20 mouse cellular contexts compared by ENCODE assay signal in the genomic region with DNA sequence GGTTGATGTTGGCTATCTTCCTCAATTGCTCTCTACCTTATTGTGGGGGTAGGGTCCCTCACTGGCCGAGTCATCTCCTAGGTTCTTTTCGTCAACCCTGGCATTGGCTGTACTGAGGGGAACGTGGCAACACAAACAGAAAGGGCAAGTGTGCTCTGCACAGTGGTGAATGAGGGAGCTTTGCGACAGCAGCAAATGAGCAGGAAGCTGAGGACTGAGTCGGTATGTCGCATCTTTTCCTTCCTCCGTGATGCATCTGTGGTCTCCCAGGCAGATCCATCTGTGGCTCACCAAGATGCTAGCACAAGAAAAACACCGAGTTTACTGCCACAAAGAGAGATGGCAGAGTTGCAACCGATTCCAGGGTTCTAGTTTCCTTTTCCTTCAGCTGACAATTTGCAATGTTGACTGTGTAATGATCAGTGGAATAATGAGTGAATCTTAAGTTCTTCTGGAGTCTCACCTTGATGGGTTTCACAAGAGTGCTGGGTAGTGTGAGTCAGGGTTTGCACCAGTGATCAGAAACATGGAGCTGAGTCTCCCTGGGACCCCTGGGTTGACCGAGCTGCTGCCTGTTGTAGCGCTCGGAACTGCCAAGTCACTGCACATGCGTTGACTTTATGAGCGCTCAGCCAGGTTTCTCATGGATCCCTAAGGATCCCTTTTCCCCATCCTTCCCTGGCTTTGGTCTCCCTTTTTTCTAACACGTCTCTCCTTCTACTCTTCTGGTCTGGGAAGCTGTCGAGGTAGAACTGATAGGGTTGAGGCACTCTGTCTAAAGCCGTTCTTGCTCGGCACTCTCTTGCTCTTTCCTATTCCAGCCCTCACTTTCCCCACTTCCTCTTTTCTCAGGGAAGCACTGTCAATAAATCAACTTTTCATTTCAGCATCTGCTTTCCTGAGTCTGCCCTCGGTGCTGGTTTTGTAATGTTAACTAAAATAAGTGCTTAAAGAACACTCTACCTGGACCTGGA. TPM values are rescaled to one million over a fixed set of nuclear protein-coding genes. Genes with fewer than 3 reads are reported as not detected.
DNase-seq lines count a peak whose midpoint lies in the region; ATAC-seq and TF ChIP-seq lines count a peak whose summit lies in the region.
"Had no signal": no experiment of that assay in that cellular context is flagged by ENCODE, and none has a peak within 500 bp of the region (broad histone marks: within the 10 kb centered on the region; RNA-seq: fewer than 3 reads in every experiment).

No protein-coding gene starts in this region.

- 69% methylated on average over 19 of the region's 19 CpGs for WGBS in intestine, embryonic 14.5 days
- WGBS in intestine, embryonic 15.5 days, result 66% methylated on average over 19 of the region's 19 CpGs
- WGBS in macrophage (ENCODE audit: missing documents), result 4% methylated on average over 18 of the region's 19 CpGs
- WGBS in forebrain, embryonic 10.5 days, result 89% methylated on average over 19 of the region's 19 CpGs
- 83% methylated on average over 19 of the region's 19 CpGs for WGBS in hindbrain, embryonic 14.5 days

- no peak for TF ChIP-seq RAD21 in MEL (IDR thresholded peaks at IDR 0.05; ENCODE audit: low read depth, low read length)

- no peak overlapping the region for H3K4me2 ChIP-seq in intestine, embryonic 14.5 days (ENCODE audit: low read length)
- H3K4me2 ChIP-seq in intestine, embryonic 15.5 days (replicated peaks), result no peak overlapping the region
- no peak overlapping the region for H3K4me2 ChIP-seq in hindbrain, embryonic 14.5 days (replicated peaks)
- H3K4me2 ChIP-seq: limb, embryonic 13.5 days; midbrain, embryonic 13.5 days had no signal

- no peak for TF ChIP-seq EP300 in MEL (IDR thresholded peaks at IDR 0.05; ENCODE audit: low read depth in 1 of 2, low read length in 2 of 2)

- TF ChIP-seq CTCF in MEL (IDR thresholded peaks at IDR 0.05 in 2 of 3, conservative IDR thresholded peaks at IDR 0.05 in 1 of 3; ENCODE audit: control insufficient read depth in 1 of 3, insufficient read depth in 1 of 3, low read depth in 2 of 3, low read length in 3 of 3, poor library complexity in 1 of 3, severe bottlenecking in 1 of 3), result no peak

- H3K27me3 ChIP-seq in intestine, embryonic 14.5 days (replicated peaks; ENCODE audit: control insufficient read depth, insufficient read depth, low read length), result no peaks in the 10 kb centered on the region
- no peaks in the 10 kb centered on the region for H3K27me3 ChIP-seq in intestine, embryonic 15.5 days (replicated peaks)
- H3K27me3 ChIP-seq in MEL (ENCODE audit: control insufficient read depth in 1 of 2, insufficient read depth in 2 of 2, low read length in 2 of 2), result no peaks in the 10 kb centered on the region
- H3K27me3 ChIP-seq in forebrain, embryonic 10.5 days (ENCODE audit: poor library complexity, severe bottlenecking), result no peaks in the 10 kb centered on the region
- H3K27me3 ChIP-seq in hindbrain, embryonic 14.5 days (ENCODE audit: control insufficient read depth, insufficient read depth, low read length), result no peaks in the 10 kb centered on the region
- H3K27me3 ChIP-seq: limb, embryonic 13.5 days; midbrain, embryonic 13.5 days had no signal

- no peak overlapping the region for H3K27ac ChIP-seq in intestine, embryonic 14.5 days (ENCODE audit: low read depth)
- H3K27ac ChIP-seq in intestine, embryonic 15.5 days, result no peak overlapping the region
- no peak overlapping the region for H3K27ac ChIP-seq in MEL (ENCODE audit: control insufficient read depth, low read depth, low read length)
- peak overlapping the region; percentile 66 for H3K27ac ChIP-seq in macrophage
- H3K27ac ChIP-seq in forebrain, embryonic 10.5 days, result no peak overlapping the region
- H3K27ac ChIP-seq in hindbrain, embryonic 14.5 days, result no peak overlapping the region
- H3K27ac ChIP-seq: heart, embryonic 10.5 days; limb, embryonic 13.5 days; midbrain, embryonic 13.5 days had no signal

- ATAC-seq in intestine, embryonic 14.5 days (replicated peaks; ENCODE audit: low FRiP score, low TSS enrichment, low read depth), result no peak
- no peak for ATAC-seq in intestine, embryonic 15.5 days
- ATAC-seq in common myeloid progenitor, adult 5-6 weeks (replicated peaks; ENCODE audit: low read depth, poor library complexity, severe bottlenecking), result peak; percentile 89
- no peak for ATAC-seq in hindbrain, embryonic 14.5 days (ENCODE audit: low FRiP score)
- ATAC-seq: forebrain, embryonic 16.5 days; midbrain, embryonic 13.5 days had no signal

- H3K4me1 ChIP-seq in intestine, embryonic 14.5 days (replicated peaks; ENCODE audit: control insufficient read depth, insufficient read depth, low read length), result no peaks in the 10 kb centered on the region
- no peaks in the 10 kb centered on the region for H3K4me1 ChIP-seq in intestine, embryonic 15.5 days (replicated peaks)
- peaks cover 0 to 12% of the 10 kb centered on the region in 2 experiments; a peak in 1 of 4 replicates for H3K4me1 ChIP-seq in MEL (ENCODE audit: control insufficient read depth in 1 of 2, insufficient read depth in 2 of 2, low read length in 2 of 2)
- H3K4me1 ChIP-seq in forebrain, embryonic 10.5 days, result no peaks in the 10 kb centered on the region
- 0 out of 2 replicates have a peak, but pooled peaks cover 1% of the 10 kb centered on the region for H3K4me1 ChIP-seq in hindbrain, embryonic 14.5 days (replicated peaks; ENCODE audit: control insufficient read depth, insufficient read depth, low read length)
- H3K4me1 ChIP-seq: limb, embryonic 13.5 days had no signal

- H3K36me3 ChIP-seq in intestine, embryonic 14.5 days (ENCODE audit: control insufficient read depth, insufficient read depth, low read length), result no peaks in the 10 kb centered on the region
- H3K36me3 ChIP-seq in intestine, embryonic 15.5 days, result no peaks in the 10 kb centered on the region
- H3K36me3 ChIP-seq in MEL (ENCODE audit: control insufficient read depth in 1 of 2, insufficient read depth in 2 of 2, low read length in 2 of 2), result no peaks in the 10 kb centered on the region
- H3K36me3 ChIP-seq in macrophage (ENCODE audit: inconsistent target), result no peaks in the 10 kb centered on the region
- no peaks in the 10 kb centered on the region for H3K36me3 ChIP-seq in forebrain, embryonic 10.5 days (replicated peaks)
- H3K36me3 ChIP-seq in hindbrain, embryonic 14.5 days (replicated peaks; ENCODE audit: control insufficient read depth, insufficient read depth), result no peaks in the 10 kb centered on the region
- H3K36me3 ChIP-seq: heart, embryonic 10.5 days; limb, embryonic 13.5 days; midbrain, embryonic 13.5 days had no signal

- H3K79me2 ChIP-seq in MEL (ENCODE audit: control insufficient read depth, insufficient read depth, low read length, poor library complexity), result no peaks in the 10 kb centered on the region
- H3K79me2 ChIP-seq in macrophage (ENCODE audit: inconsistent target), result no peaks in the 10 kb centered on the region

- no peaks in the 10 kb centered on the region for H3K9me3 ChIP-seq in intestine, embryonic 14.5 days (ENCODE audit: control insufficient read depth, low read length)
- H3K9me3 ChIP-seq in intestine, embryonic 15.5 days, result no peaks in the 10 kb centered on the region
- no peaks in the 10 kb centered on the region for H3K9me3 ChIP-seq in MEL (replicated peaks; ENCODE audit: insufficient read depth, low read length)
- peaks cover 3% of the 10 kb centered on the region; the same call in 1 of the 2 replicates for H3K9me3 ChIP-seq in forebrain, embryonic 10.5 days
- H3K9me3 ChIP-seq in hindbrain, embryonic 14.5 days (ENCODE audit: control insufficient read depth, low read length), result no peaks in the 10 kb centered on the region
- H3K9me3 ChIP-seq: heart, embryonic 10.5 days; limb, embryonic 13.5 days; midbrain, embryonic 13.5 days had no signal

- H3K9ac ChIP-seq in intestine, embryonic 14.5 days (ENCODE audit: low read length), result no peak overlapping the region
- no peak overlapping the region for H3K9ac ChIP-seq in intestine, embryonic 15.5 days
- H3K9ac ChIP-seq in MEL (ENCODE audit: control insufficient read depth, low read depth, low read length, poor library complexity, severe bottlenecking), result no peak overlapping the region
- H3K9ac ChIP-seq in hindbrain, embryonic 14.5 days, result no peak overlapping the region
- H3K9ac ChIP-seq: limb, embryonic 13.5 days; midbrain, embryonic 13.5 days had no signal

- TF ChIP-seq POLR2A in MEL (IDR thresholded peaks at IDR 0.05; ENCODE audit: control insufficient read depth in 1 of 2, insufficient read depth in 1 of 2, low read depth in 1 of 2, low read length in 2 of 2, poor library complexity in 1 of 2), result no peak

- peak; percentile 51 for DNase-seq in intestine, embryonic 14.5 days (ENCODE audit: low spot score)
- peak; percentile 37 for DNase-seq in MEL (ENCODE audit: low read depth, low spot score)
- DNase-seq in right cerebral cortex, adult 18-20 months, result no peak
- no peak for DNase-seq in forebrain, embryonic 10.5 days (ENCODE audit: extremely low spot score, low spot score)
- DNase-seq in hindbrain, embryonic 14.5 days (ENCODE audit: low spot score), result no peak
- DNase-seq: adrenal gland, postnatal 14 days; cerebellum, adult 2 months; embryo, embryonic 11 days; gastrocnemius, postnatal 10 days; heart, postnatal 14 days; kidney, adult 9 months; lung, postnatal 14 days had no signal

- no peak overlapping the region for H3K4me3 ChIP-seq in intestine, embryonic 14.5 days (ENCODE audit: low read depth, low read length)
- no peak overlapping the region for H3K4me3 ChIP-seq in intestine, embryonic 15.5 days (replicated peaks)
- H3K4me3 ChIP-seq in MEL (ENCODE audit: control insufficient read depth in 1 of 2, insufficient read depth in 1 of 2, low read depth in 2 of 2, low read length in 2 of 2) (peak overlapping the region in 1 of 2 experiments; percentile 20; a peak in 3 of 4 replicates), macrophage (ENCODE audit: inconsistent target) (peak overlapping the region; percentile 35)
- no peak overlapping the region for H3K4me3 ChIP-seq in forebrain, embryonic 10.5 days
- no peak overlapping the region for H3K4me3 ChIP-seq in hindbrain, embryonic 14.5 days (replicated peaks; ENCODE audit: low read length)
- H3K4me3 ChIP-seq: heart, embryonic 10.5 days; limb, embryonic 13.5 days; midbrain, embryonic 13.5 days had no signal

RNA-seq across cellular contexts. Expression of gene Tlr5, which starts 26.4 kb away (rescaled TPM):
- polyA plus RNA-seq in intestine, embryonic 14.5 days (2014; fragmentation: Nextera tagmentation; extraction: Ambion mirVana), result 5.7 and 6.8 TPM in 2 replicates
- polyA plus RNA-seq in intestine, embryonic 15.5 days (2015; fragmentation: Nextera tagmentation; extraction: Ambion mirVana), result 4.0 and 4.4 TPM in 2 replicates
- total RNA-seq in MEL (2012; rRNA removed), result not detected in 2 replicates
- polyA plus RNA-seq in MEL (2012; ENCODE audit: insufficient read depth in 1 of 2, insufficient read length in 2 of 2, low read depth in 1 of 2, low replicate concordance in 2 of 2, missing spikeins in 1 of 2), result not detected
- not detected in 2 replicates for total RNA-seq in common myeloid progenitor, adult 5-6 weeks (2017)
- 10 to 100 TPM in 3 of 26 experiments, 1 to 10 TPM in 10, under 1 TPM in 8, not detected in 5; 0.19 to 18.4 (median 3.9) TPM for total RNA-seq in macrophage (2018; cell fraction: chromatin; rRNA removed)
- 1 to 10 TPM in 13 of 26 experiments, under 1 TPM in 13; 0.06 to 3.7 (median 1.3) TPM for total RNA-seq in macrophage (2018; cell fraction: cytosol; rRNA removed)
- 10 to 100 TPM in 6 of 26 experiments, 1 to 10 TPM in 9, under 1 TPM in 10, not detected in 1; 0.12 to 22.8 (median 1.7) TPM for total RNA-seq in macrophage (2018; cell fraction: nucleus; rRNA removed)
- polyA plus RNA-seq in macrophage (2018), result 2.0 to 4.6 TPM (median 2.6 TPM) in 3 replicates
- polyA plus RNA-seq in forebrain, embryonic 10.5 days (2016; fragmentation: Nextera tagmentation; extraction: Ambion mirVana), result 0.32 and 0.45 TPM in 2 replicates
- polyA plus RNA-seq in hindbrain, embryonic 14.5 days (2014; fragmentation: Nextera tagmentation; extraction: Ambion mirVana), result 0.21 and 0.33 TPM in 2 replicates
- polyA plus RNA-seq: C2C12 had no signal

Comparison
In these comparisons a context has a peak if more than half of its experiments do, and no peak if none do; other contexts are left out.
1. DNase-seq: peak in intestine, embryonic 14.5 days (single experiment) and MEL (single experiment); none in right cerebral cortex, adult 18-20 months (single experiment), forebrain, embryonic 10.5 days (single experiment) and hindbrain, embryonic 14.5 days (single experiment).